Mouse (Mus musculus) liver, embryonic 14.5 days (tissue): ENCODE data around the gene Rangap1.

Experiments used
- CTCF ChIP-seq: IDR thresholded peaks from 2 replicates; pipeline ENCODE4 v1.5.1; 2016; ENCODE audit warnings: antibody characterized with exemption, low read depth, control low read depth
- EP300 ChIP-seq: IDR thresholded peaks from 2 replicates; pipeline ENCODE4 v1.6.1; 2016; ENCODE audit warnings: antibody characterized with exemption, low read depth

GRCm38 (mm10) chr15:81764573-81764972 is 19.2 kb upstream of the Rangap1 start:
- TF ChIP-seq EP300 (peak; percentile 42), CTCF (no peak)
